Mouse (Mus musculus) Patski (cell line): Measurements from ENCODE around the gene Sell. TPM values are rescaled to one million over a fixed set of nuclear protein-coding genes. Genes with fewer than 3 reads are reported as not detected.

Source experiments
- ATAC-seq: fragments of 100-300 bp; one replicate; pipeline ENCODE4 v1.8.0; 2021
- CTCF ChIA-PET: fragments of 350-600 bp; sonication (Branson Sonifier 250); formaldehyde crosslinking; loops from one replicate; lab custom pipeline; 2022; ENCODE audit warnings: inconsistent platforms; lab: Charles Lee
- POLR2A ChIA-PET: fragments of 350-600 bp; sonication (Branson Sonifier 250); formaldehyde crosslinking; loops from one replicate; lab custom pipeline; 2022; ENCODE audit warnings: antibody characterized with exemption, inconsistent platforms; lab: Charles Lee
- DNase-seq: peaks from one replicate; pipeline ENCODE4 v3.0.0-alpha.2; 2011; ENCODE audit warnings: low read depth, low spot score
- H3K27me3 ChIP-seq: fragments of 371-371 bp; one replicate; pipeline ENCODE4 v1.5.1; 2021
- CTCF ChIP-seq: fragments of 100-300 bp; IDR thresholded peaks from one replicate; pipeline ENCODE4 v1.5.1; 2021
- in situ Hi-C: fragments of 300-500 bp; cut with MboI; formaldehyde crosslinking; loops from 3 replicates; pipeline ENCODE4 v1.11.1; 2018; ENCODE audit warnings: low pct_unique_long_range_greater_than_20kb, mixed read lengths
- polyA plus RNA-seq: library from polyadenylated mRNA; unstranded; gene quantifications from one replicate; pipeline ENCODE4 v1.2.3, GENCODE M21; 2021

The Sell gene
- polyA plus RNA-seq, 1 experiment from 2014 or later: not detected

GRCm38 (mm10) chr1:164053561-164053960 lies 8.2 kb upstream of the Sell start:
- ChIA-PET POLR2A (no interaction called here), CTCF (no interaction called here)
- in situ Hi-C loops: no loop called here
- no peak for DNase-seq
- TF ChIP-seq CTCF: no peak
- ATAC-seq: no peak
- H3K27me3 ChIP-seq: peaks cover 48% of the 10 kb centered on the region

GRCm38 (mm10) chr1:164054800-164055199 lies 7.0 kb upstream of the Sell start:
- TF ChIP-seq CTCF: peak; percentile 20
- no peak for ATAC-seq
- POLR2A ChIA-PET: no interaction called here
- CTCF ChIA-PET: no interaction called here
- DNase-seq: no peak
- peaks cover 48% of the 10 kb centered on the region for H3K27me3 ChIP-seq
- in situ Hi-C loops: no loop called here

GRCm38 (mm10) chr1:164060071-164060470 lies 1.7 kb upstream of the Sell start:
- in situ Hi-C loops: no loop called here
- TF ChIP-seq CTCF: no peak
- DNase-seq: no peak
- ChIA-PET POLR2A (interaction anchor here (0.5 kb wide), 1 partner anchor 16 kb away, joined by 5 read pairs; no protein-coding TSS in a partner anchor), CTCF (no interaction called here)
- peaks cover 28% of the 10 kb centered on the region for H3K27me3 ChIP-seq
- no peak for ATAC-seq

GRCm38 (mm10) chr1:164061278-164061677 lies 504 bp upstream of the Sell start:
- CTCF ChIA-PET: interaction anchor here (1.0 kb wide), 1 partner anchor 77 kb away, joined by 3 read pairs; no protein-coding TSS in a partner anchor
- in situ Hi-C loops: no loop called here
- H3K27me3 ChIP-seq: peaks cover 31% of the 10 kb centered on the region
- peak; percentile 39 for TF ChIP-seq CTCF
- no peak for ATAC-seq
- POLR2A ChIA-PET: no interaction called here
- no peak for DNase-seq

GRCm38 (mm10) chr1:164062856-164063255 lies 1.1 kb downstream of the Sell start:
- in situ Hi-C loops: no loop called here
- peaks cover 38% of the 10 kb centered on the region for H3K27me3 ChIP-seq
- CTCF ChIA-PET: no interaction called here
- no peak for TF ChIP-seq CTCF
- POLR2A ChIA-PET: no interaction called here
- no peak for ATAC-seq
- no peak for DNase-seq

GRCm38 (mm10) chr1:164063745-164064144 lies 2.0 kb downstream of the Sell start:
- CTCF ChIA-PET: interaction anchor here (0.8 kb wide), 1 partner anchor 133 kb away, joined by 3 read pairs; no protein-coding TSS in a partner anchor
- DNase-seq: no peak
- H3K27me3 ChIP-seq: peaks cover 44% of the 10 kb centered on the region
- POLR2A ChIA-PET: no interaction called here
- in situ Hi-C loops: no loop called here
- TF ChIP-seq CTCF: no peak
- ATAC-seq: no peak

GRCm38 (mm10) chr1:164069261-164069660 lies 7.5 kb downstream of the Sell start:
- TF ChIP-seq CTCF: no peak
- ChIA-PET CTCF (interaction anchor here (1.2 kb wide), 1 partner anchor 69 kb away, joined by 3 read pairs; no protein-coding TSS in a partner anchor), POLR2A (no interaction called here)
- ATAC-seq (no peak), DNase-seq (no peak)
- H3K27me3 ChIP-seq: peaks cover 65% of the 10 kb centered on the region
- in situ Hi-C loops: no loop called here

GRCm38 (mm10) chr1:164070461-164070860 lies 8.7 kb downstream of the Sell start:
- CTCF ChIA-PET: no interaction called here
- POLR2A ChIA-PET: no interaction called here

GRCm38 (mm10) chr1:164071111-164071510 lies 9.3 kb downstream of the Sell start:
- in situ Hi-C loops: no loop called here
- POLR2A ChIA-PET: no interaction called here

More at GRCm38 (mm10) chr1:164070461-164070860, 8.7 kb downstream of the Sell start:
- in situ Hi-C loops: no loop called here
- TF ChIP-seq CTCF: no peak
- ATAC-seq: no peak
- H3K27me3 ChIP-seq: peaks cover 62% of the 10 kb centered on the region
- DNase-seq: no peak

GRCm38 (mm10) chr1:164072001-164072400 lies 10.2 kb downstream of the Sell start:
- in situ Hi-C loops: no loop called here
- no peak for ATAC-seq

More at GRCm38 (mm10) chr1:164071111-164071510, 9.3 kb downstream of the Sell start:
- no peak for ATAC-seq
- CTCF ChIA-PET: no interaction called here
- peaks cover 62% of the 10 kb centered on the region for H3K27me3 ChIP-seq
- no peak for TF ChIP-seq CTCF
- DNase-seq: no peak

GRCm38 (mm10) chr1:164073091-164073490 lies 11.3 kb downstream of the Sell start:
- CTCF ChIA-PET: no interaction called here

More at GRCm38 (mm10) chr1:164072001-164072400, 10.2 kb downstream of the Sell start:
- H3K27me3 ChIP-seq: peaks cover 62% of the 10 kb centered on the region
- DNase-seq: no peak
- TF ChIP-seq CTCF: no peak
- ChIA-PET POLR2A (no interaction called here), CTCF (no interaction called here)

GRCm38 (mm10) chr1:164073803-164074202 lies 12.0 kb downstream of the Sell start:
- ATAC-seq: no peak
- POLR2A ChIA-PET: no interaction called here
- CTCF ChIA-PET: no interaction called here

More at GRCm38 (mm10) chr1:164073091-164073490, 11.3 kb downstream of the Sell start:
- H3K27me3 ChIP-seq: peaks cover 65% of the 10 kb centered on the region
- DNase-seq: no peak
- in situ Hi-C loops: no loop called here
- no peak for ATAC-seq
- no peak for TF ChIP-seq CTCF
- POLR2A ChIA-PET: no interaction called here

More at GRCm38 (mm10) chr1:164073803-164074202, 12.0 kb downstream of the Sell start:
- in situ Hi-C loops: no loop called here
- peaks cover 66% of the 10 kb centered on the region for H3K27me3 ChIP-seq
- DNase-seq: no peak
- TF ChIP-seq CTCF: no peak
